Mouse (Mus musculus): Measurements from ENCODE around the gene Brd9. TPM values are rescaled to one million over a fixed set of nuclear protein-coding genes. Genes with fewer than 3 reads are reported as not detected.
A peak's percentile ranks its signal among the peaks of the same experiment; 100 is the strongest.

Brd9 gene
- total RNA-seq (2021): 29.2 and 37.5 TPM in 2 replicates
- long read RNA-seq, transcript Brd9-201 (16 exons, 2,407 nt): major isoform, 11 of 38 reads
- long read RNA-seq, partial matches to known transcripts: 11 of 38 reads
- long read RNA-seq, other reads (novel, unspliced or antisense): 7 of 38 reads

GRCm38 (mm10) chr13:73937321-73938176, at the start of gene Brd9, which contains the start of gene Trip13:
TSS of gene Brd9 (plus strand) at chr13:73937811.
TSS of gene Trip13 (minus strand) at chr13:73937784.
- DNase-seq: peak; percentile 95

DNA sequence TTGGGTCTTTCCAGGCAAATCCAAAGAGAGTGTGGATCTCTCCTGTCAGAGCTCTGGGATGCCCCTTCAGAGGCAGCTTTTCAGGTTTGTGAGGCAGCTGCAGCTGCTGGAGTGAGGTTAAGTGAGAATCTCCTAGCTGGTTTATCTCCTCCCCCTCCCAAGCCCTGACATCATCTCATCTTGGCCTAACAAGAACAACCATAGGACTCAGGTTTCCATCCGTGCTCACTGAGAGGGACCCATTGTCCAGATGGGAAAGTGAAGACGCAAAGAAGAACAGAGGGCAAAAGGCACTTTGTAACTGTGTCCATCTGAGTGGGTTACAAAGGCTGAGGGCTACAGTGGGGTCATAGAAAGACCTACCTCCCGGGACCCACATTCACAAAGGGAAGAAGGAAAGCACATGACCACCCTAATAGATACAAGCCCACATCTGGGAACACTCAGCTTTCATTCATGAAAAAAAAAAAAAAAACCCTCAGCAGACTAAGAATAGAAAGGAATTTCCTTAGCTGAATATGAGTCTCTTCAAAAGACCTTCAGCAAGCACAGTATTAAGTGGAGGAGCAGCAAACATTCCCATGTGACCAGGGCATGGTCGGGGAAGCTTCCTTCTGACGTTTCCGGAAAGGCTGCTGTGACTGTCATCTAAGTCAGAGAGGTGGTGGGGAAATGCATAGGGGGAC, 45.0 kb upstream of the Brd9 start:
- no peak for DNase-seq

DNA sequence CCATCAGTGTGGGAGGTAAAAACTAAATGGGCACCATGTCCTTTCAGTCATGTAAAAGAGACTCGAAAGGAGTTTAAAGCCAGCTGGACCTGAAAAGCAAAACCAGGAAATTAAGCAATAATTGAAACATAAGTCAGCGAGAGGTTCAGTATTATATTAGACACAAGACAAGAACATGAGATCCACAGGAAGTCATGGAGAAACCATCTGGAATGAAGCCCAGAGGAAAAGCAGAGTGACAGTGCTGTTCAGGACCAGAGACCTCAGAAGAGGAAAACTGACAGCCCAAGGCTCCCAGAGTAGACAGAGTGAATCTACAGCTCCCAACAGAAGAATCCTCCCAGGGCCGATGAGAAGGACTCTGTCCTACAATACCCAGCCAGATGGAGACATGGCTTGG, 40.0 kb upstream of the Brd9 start:
- DNase-seq: no peak

DNA sequence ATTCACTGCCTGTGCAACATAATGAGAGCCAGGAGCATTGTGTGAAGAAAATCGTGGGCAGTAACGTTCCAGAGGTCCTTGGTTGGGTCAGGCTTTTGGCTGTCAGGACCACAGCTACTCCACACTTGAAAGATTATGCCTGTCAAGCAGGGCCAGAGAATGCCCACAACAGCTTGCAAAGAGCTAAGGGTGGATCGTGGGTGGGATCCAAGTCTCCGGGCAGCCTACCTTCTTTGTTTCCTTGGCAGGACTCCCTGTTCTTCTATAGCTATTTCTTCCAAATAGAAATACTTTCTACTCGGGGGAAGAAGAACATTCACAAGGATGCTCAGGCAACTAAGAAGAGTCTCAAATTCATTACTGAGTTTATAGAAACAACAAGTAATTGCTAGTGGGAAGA, 30.5 kb upstream of the Brd9 start:
- DNase-seq: no peak

DNA sequence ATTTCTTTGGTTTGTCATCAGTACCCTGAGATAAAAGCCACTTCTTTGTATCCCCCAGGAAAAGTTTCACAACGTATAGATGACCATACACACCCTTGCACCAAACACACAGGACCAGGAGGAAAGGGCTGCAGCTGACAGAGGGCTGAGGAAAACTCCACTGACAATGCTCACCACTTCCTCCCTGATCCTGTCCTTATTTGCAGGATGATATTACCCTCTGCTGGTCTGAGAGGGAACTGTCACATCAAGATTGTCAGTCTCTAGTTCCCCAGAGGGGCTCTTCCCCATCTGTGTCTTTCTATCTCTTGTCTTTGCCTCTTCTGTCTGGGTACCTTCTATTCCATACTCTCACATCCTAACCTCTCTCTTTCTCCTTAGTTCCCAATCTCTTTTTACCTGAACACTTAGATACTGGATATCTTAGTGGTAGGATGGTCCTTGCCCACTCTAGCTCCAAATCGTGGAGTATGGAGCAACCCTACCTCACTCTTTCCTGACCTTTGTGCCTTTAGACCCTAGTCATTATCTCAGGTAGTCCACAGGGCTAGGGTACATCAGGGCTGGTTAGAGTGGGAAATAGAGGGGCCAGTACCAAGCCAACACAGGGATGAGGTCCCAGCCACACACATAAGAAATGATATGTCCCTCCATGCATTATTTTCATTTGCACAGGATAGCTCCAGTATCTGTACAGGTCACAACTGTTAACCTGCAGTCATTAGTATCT, 29.8 kb upstream of the Brd9 start:
- no peak for DNase-seq

- DNase-seq: no peak
Measured at GRCm38 (mm10) chr13:73913066-73913465, 24.5 kb upstream of the Brd9 start.

DNA sequence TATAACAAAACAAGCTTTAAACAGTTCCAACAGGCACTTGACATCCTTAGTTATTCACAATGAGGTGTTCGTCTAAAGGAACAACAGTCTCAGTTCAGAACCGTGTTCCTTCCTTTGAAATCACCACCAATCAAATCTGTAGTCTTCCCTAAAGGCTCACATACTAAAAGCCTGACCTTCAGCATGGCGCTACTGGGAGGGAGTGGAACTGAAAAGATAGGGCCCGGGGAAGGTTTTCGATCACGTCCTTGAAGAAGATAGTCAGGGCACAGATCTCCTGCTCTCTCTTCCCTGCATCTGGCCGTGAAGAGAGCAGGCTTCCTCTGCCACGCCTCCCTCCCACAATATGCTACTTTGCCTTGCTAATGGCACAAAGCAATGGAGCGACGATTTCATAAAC, 5.4 kb upstream of the Brd9 start:
- no peak for DNase-seq

- DNase-seq: no peak
Measured at GRCm38 (mm10) chr13:73936938-73937320, 682 bp upstream of the Brd9 start.

DNA sequence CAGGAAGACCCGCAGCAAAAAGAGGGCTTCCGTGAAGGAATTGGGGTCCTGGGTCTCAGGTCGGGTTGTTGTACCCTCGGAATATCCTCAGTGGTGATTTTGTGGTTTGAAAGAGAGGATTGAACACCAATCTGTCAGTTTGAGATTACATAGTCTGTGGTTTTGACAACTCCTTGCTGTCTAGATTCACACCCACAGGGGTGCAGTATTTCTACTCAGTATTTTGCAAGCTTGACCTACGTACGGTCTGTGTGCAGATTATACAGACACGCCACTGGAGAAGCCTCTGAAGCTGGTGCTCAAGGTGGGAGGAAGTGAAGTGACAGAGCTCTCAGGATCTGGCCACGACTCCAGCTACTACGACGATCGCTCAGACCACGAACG, 558 bp downstream of the Brd9 start:
- DNase-seq: no peak

GRCm38 (mm10) chr13:73939101-73939500, 1.5 kb downstream of the Brd9 start:
- DNase-seq: no peak

GRCm38 (mm10) chr13:73944606-73945005, 7.0 kb downstream of the Brd9 start:
- no peak for DNase-seq

GRCm38 (mm10) chr13:73953551-73954130, 16.0 kb downstream of the Brd9 start:
- no peak for DNase-seq

DNA sequence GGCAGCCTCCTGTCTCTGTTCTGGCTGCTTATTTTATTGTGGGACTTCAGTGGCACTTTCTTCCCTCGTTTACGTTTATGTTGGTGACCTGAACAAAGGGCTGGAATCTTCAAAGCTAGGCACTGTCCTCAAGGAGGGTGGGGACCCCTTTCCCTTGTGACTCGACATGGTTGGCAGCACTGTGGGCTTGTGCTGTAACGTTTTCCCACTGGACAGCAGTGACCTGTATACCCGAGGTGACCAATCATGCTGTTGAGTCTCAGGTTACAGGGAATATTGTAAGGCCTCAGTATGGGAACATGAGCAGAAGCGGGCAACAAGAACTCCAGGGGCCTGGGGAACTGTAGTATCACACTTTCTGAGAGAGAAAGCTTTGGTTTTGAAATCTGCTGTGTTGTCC, 17.1 kb downstream of the Brd9 start:
- no peak for DNase-seq

DNA sequence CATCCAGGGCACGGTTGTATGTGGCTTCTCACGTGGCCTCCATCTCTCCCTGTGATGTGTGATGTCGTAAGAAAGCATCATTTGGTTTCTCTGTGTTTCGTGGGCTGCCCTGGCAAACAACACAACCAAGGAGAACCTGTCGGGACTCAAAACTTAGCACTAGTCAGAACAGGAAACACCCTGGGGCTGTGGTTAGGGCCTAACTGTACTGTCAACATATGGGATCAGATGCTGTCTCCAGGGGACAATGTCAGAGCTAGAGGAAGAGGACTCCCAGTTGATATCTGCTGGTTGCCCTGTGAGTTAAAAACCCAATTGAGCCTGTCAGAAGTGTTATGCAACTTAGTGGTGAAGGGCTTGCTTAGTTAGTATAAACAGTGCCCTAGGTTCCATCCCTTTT, 17.9 kb downstream of the Brd9 start:
- DNase-seq: no peak

GRCm38 (mm10) chr13:73960117-73960652, 22.6 kb downstream of the Brd9 start:
- DNase-seq: no peak

DNA sequence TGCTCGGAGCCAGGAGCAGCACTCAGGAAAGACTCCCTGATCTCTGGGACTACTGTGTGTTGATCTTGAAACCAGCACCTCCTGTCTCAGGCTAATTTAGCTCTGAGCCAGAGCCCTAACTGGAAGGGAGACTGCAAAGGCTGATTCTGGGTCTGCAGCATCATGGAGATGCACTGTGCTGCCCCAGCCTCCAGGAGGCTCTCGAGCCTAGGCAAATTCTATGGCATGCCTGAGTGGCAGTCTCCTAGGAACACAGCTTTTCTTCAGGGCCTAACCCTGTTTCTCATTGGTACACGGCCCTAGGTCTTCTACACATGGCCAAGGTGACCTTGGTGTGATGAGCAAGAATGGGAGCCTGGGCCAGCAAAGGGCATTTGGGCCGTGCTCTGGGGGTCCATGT, 23.6 kb downstream of the Brd9 start:
- no peak for DNase-seq

DNA sequence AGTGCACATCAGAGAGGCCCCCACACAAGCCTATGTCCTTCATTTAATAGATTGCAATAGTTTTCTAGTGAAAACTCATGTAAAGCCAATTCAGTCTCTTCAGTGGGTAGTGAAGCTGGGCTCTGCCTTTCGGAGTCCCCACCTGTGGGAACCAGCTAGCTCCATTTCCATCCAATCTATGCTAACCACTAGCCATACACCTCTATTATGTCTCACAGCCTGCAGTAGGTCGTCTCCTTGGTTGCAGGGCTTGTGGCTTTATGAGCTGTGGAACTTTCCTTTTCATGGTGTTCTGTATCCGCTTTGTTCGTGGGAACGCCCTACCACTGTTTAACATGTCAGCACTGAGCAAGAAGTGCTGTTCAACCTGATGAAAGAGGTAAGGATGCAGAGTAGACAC, 25.9 kb downstream of the Brd9 start, which contains the start of gene Zdhhc11:
TSS of gene Zdhhc11 (plus strand) at position 301 of the 400 bp plus-strand sequence.
- no peak for DNase-seq

DNA sequence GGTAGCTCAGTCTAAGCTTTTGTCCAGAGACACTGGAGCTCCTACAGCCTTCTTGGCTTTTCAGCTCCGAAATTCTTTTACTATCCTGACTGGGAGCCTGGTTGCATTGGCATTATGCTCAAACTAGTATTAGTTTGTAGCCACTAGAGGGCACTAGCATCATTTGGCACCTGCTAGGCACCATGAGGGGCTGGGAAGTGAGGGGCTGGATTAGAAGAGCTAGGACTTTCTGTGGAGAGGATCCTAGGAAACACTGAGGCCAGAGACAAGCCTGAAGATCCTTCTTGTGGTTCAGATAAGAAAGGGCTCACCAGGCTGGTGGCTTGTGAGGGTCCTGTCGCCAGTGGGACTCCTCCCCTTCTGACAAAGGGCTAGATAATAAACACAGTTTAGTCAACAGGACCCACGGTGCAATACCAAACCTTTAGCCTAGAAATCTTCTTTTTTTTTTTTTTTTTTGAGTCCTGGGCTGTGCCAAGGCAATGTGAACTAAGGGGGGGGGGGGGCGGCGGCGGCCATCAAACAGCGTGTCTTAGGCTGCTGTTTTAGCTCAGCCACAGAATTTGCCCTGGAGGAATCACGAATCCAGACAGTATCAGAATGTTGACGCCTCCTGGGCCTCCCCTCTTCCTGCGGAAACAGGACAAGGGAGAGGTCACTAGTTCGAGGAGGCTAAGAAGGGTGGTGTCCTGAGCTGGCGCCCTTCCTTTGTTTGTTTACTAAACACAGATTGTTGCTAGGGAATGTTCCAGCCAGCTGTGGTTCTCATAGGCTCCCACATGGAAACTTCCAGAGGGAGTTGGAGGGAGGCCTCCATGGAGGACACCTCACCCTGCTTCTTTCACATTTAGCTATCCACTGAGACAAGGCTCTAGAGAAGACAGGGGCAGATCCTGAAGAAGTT, 33.2 kb downstream of the Brd9 start:
- peak; percentile 36 for DNase-seq

GRCm38 (mm10) chr13:73974523-73974922, 36.9 kb downstream of the Brd9 start:
- DNase-seq: no peak

DNA sequence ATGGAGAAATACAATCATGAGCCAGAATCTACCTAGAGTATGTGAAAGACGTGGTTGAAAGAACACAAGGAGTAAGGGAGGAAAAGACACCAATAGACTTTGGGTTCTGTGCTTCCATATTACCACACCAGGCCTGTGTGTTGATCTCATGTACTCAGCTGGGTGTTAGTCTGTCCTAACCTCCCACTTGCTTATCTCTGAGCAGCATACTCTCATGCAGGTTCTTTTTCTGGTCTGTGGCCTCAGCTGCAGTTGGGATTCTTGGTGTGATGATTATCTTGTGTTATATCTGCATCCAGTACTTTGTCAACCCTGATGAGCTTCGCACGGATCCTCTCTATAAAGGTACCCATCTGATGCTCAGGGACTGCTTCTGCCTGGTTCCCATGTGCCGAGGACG, 39.3 kb downstream of the Brd9 start:
- no peak for DNase-seq

DNA sequence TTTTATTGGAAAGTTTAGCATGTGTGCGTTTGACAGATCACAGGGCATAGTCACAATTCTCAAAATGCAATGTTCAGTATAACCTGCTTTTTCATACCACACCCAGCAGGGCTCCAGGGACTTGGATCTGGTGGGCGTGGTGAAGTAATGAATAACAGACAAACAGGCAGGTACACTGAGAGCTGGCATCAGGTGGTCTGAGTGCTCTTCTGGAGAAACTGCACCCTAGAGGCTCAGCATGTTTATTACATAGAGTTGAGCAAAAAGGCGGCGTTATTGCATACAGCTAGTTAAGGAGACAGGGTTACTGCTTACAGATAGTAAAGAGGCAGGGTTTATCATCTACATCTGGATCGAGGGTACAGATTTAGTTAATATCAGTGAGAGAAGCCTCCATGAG, 52.7 kb downstream of the Brd9 start:
- DNase-seq: no peak
